ENCODE assay signal across 16 mouse cellular contexts in genomic region chr1:119290165-119290916, GRCm38 (mm10).
A peak's percentile ranks its signal among the peaks of the same experiment; 100 is the strongest.
DNase-seq lines count a peak whose midpoint lies in the region; ATAC-seq and TF ChIP-seq lines count a peak whose summit lies in the region.
"Had no signal": no experiment of that assay in that cellular context is flagged by ENCODE, and none has a peak within 500 bp of the region (broad histone marks: within the 10 kb centered on the region; RNA-seq: fewer than 3 reads in every experiment).

No protein-coding gene starts in this region.

- H3K4me3 ChIP-seq in kidney, embryonic 16.5 days (ENCODE audit: low read length): peak overlapping the region; percentile 17; the same call in 1 of the 2 replicates
- H3K4me3 ChIP-seq in intestine, postnatal 0 days (ENCODE audit: low read depth, low read length): no peak overlapping the region
- H3K4me3 ChIP-seq in midbrain, postnatal 0 days (ENCODE audit: low read depth, low read length): no peak overlapping the region
- H3K4me3 ChIP-seq: hindbrain, embryonic 10.5 days; left cerebral cortex, adult 2 months; liver, embryonic 15.5 days; midbrain, embryonic 12.5 days had no signal

- ATAC-seq in kidney, embryonic 16.5 days (ENCODE audit: low FRiP score, low TSS enrichment): peak; percentile 61
- no peak for ATAC-seq in intestine, postnatal 0 days
- no peak for ATAC-seq in midbrain, postnatal 0 days (ENCODE audit: low FRiP score)

- no peaks in the 10 kb centered on the region for H3K36me3 ChIP-seq in kidney, embryonic 16.5 days (ENCODE audit: insufficient read depth, low read length)
- H3K36me3 ChIP-seq in intestine, postnatal 0 days (ENCODE audit: control insufficient read depth, insufficient read depth): no peaks in the 10 kb centered on the region
- no peaks in the 10 kb centered on the region for H3K36me3 ChIP-seq in midbrain, postnatal 0 days (ENCODE audit: insufficient read depth, low read length)
- H3K36me3 ChIP-seq: hindbrain, embryonic 10.5 days; liver, embryonic 15.5 days; midbrain, embryonic 12.5 days had no signal

- 0 out of 2 replicates have a peak, but pooled peaks have one; percentile 6 for TF ChIP-seq CTCF in intestine, postnatal 0 days (IDR thresholded peaks at IDR 0.05; ENCODE audit: low read depth)
- TF ChIP-seq CTCF in midbrain, postnatal 0 days (IDR thresholded peaks at IDR 0.05): no peak

- H3K27me3 ChIP-seq in kidney, embryonic 16.5 days (ENCODE audit: insufficient read depth, low read length): no peaks in the 10 kb centered on the region
- H3K27me3 ChIP-seq in intestine, postnatal 0 days (replicated peaks; ENCODE audit: control insufficient read depth, insufficient read depth, low read length): no peaks in the 10 kb centered on the region
- H3K27me3 ChIP-seq in midbrain, postnatal 0 days (ENCODE audit: insufficient read depth, low read length): no peaks in the 10 kb centered on the region
- H3K27me3 ChIP-seq: CH12.LX; liver, embryonic 15.5 days had no signal

- 44% methylated on average over 8 of the region's 9 CpGs for WGBS in kidney, embryonic 16.5 days
- 53% methylated on average over 9 of the region's 9 CpGs for WGBS in intestine, postnatal 0 days
- 74% methylated on average over 8 of the region's 9 CpGs for WGBS in midbrain, postnatal 0 days

- no peak overlapping the region for H3K9ac ChIP-seq in kidney, embryonic 16.5 days (replicated peaks; ENCODE audit: low read length)
- no peak overlapping the region for H3K9ac ChIP-seq in intestine, postnatal 0 days (ENCODE audit: low read depth, low read length)
- H3K9ac ChIP-seq in midbrain, postnatal 0 days (replicated peaks; ENCODE audit: low read length, poor library complexity, severe bottlenecking): no peak overlapping the region
- H3K9ac ChIP-seq: liver, embryonic 15.5 days; midbrain, embryonic 12.5 days had no signal

- H3K27ac ChIP-seq in kidney, embryonic 16.5 days (ENCODE audit: low read length): no peak overlapping the region
- no peak overlapping the region for H3K27ac ChIP-seq in intestine, postnatal 0 days (ENCODE audit: low read depth, low read length)
- H3K27ac ChIP-seq in midbrain, postnatal 0 days (ENCODE audit: low read depth, low read length): no peak overlapping the region
- H3K27ac ChIP-seq: hindbrain, embryonic 10.5 days; left cerebral cortex, adult 2 months; liver, embryonic 15.5 days; midbrain, embryonic 12.5 days had no signal

- peaks cover 6% of the 10 kb centered on the region; the same call in 1 of the 2 replicates for H3K4me1 ChIP-seq in kidney, embryonic 16.5 days (ENCODE audit: insufficient read depth, low read length)
- H3K4me1 ChIP-seq in intestine, postnatal 0 days (replicated peaks; ENCODE audit: control insufficient read depth, insufficient read depth, low read length): no peaks in the 10 kb centered on the region
- H3K4me1 ChIP-seq in midbrain, postnatal 0 days (ENCODE audit: insufficient read depth, low read length): no peaks in the 10 kb centered on the region
- H3K4me1 ChIP-seq: hindbrain, embryonic 10.5 days; midbrain, embryonic 12.5 days had no signal

- no peaks in the 10 kb centered on the region for H3K9me3 ChIP-seq in kidney, embryonic 16.5 days (ENCODE audit: low read length)
- H3K9me3 ChIP-seq in intestine, postnatal 0 days (ENCODE audit: control insufficient read depth): no peaks in the 10 kb centered on the region
- no peaks in the 10 kb centered on the region for H3K9me3 ChIP-seq in midbrain, postnatal 0 days (ENCODE audit: low read length)
- H3K9me3 ChIP-seq: hindbrain, embryonic 10.5 days; liver, embryonic 15.5 days; midbrain, embryonic 12.5 days had no signal

- DNase-seq in cerebellum, adult 11-12 months: peak; percentile 28
- no peak for DNase-seq in cerebellum, adult 11 months
- no peak for DNase-seq in kidney, adult 8-10 months
- peak; percentile 34 to 47 for DNase-seq in lung, postnatal 4 days
- DNase-seq in adrenal gland, adult 18-20 months (ENCODE audit: low spot score in 2 of 2): no peak
- no peak for DNase-seq in midbrain, postnatal 0 days (ENCODE audit: low spot score)
- DNase-seq: cerebellum, adult 8-10 months; right cerebral cortex, postnatal 14 days; thymus, postnatal 14 days had no signal

- H3K4me2 ChIP-seq in kidney, embryonic 16.5 days (replicated peaks; ENCODE audit: low read depth, low read length): peak overlapping the region; percentile 29; the same call in 1 of the 2 replicates
- H3K4me2 ChIP-seq in intestine, postnatal 0 days (replicated peaks; ENCODE audit: low read depth): peak overlapping the region; percentile 30
- H3K4me2 ChIP-seq in midbrain, postnatal 0 days (ENCODE audit: low read depth, low read length, poor library complexity, severe bottlenecking): no peak overlapping the region
- H3K4me2 ChIP-seq: liver, embryonic 15.5 days; midbrain, embryonic 12.5 days had no signal

Comparison
In these comparisons a context has a peak if more than half of its experiments do, and no peak if none do; other contexts are left out.
1. DNase-seq: peak in cerebellum, adult 11-12 months (single experiment) and lung, postnatal 4 days (2 of 2); none in cerebellum, adult 11 months (single experiment), kidney, adult 8-10 months (0 of 2), adrenal gland, adult 18-20 months (0 of 2) and midbrain, postnatal 0 days (single experiment).